Mouse (Mus musculus) liver, embryonic 11.5 days (tissue): Measurements from ENCODE around the gene Gm45618. TPM values are rescaled to one million over a fixed set of nuclear protein-coding genes. Genes with fewer than 3 reads are reported as not detected.
"Not testable (repeated sequence)": the region's sequence is repeated elsewhere in the genome, so short reads cannot be mapped to it uniquely, and the experiment has no call there.

ENCODE experiments used
- ATAC-seq: fragments of 200-750 bp; cut with Nextera tagmentation; replicated peaks from 2 replicates; pipeline ENCODE4 v1.8.0; 2017; ENCODE audit warnings: moderate number of reproducible peaks, mild to moderate bottlenecking, moderate TSS enrichment, moderate library complexity; ENCODE audit not compliant: low FRiP score
- DNase-seq: peaks from one replicate; pipeline ENCODE4 v3.0.0-alpha.2; 2017; ENCODE audit warnings: low spot score
- H3K27ac ChIP-seq: fragments of 300-500 bp; sonication (generic); 2 replicates; pipeline ENCODE4 v1.5.1; 2014; ENCODE audit warnings: mild to moderate bottlenecking, low read depth, low read length, control low read depth
- H3K27me3 ChIP-seq: fragments of 300-500 bp; sonication (generic); replicated peaks from 2 replicates; pipeline ENCODE4 v1.6.1; 2014; ENCODE audit warnings: low read length, mixed read lengths; ENCODE audit not compliant: control insufficient read depth, insufficient read depth
- H3K36me3 ChIP-seq: fragments of 300-500 bp; sonication (generic); 2 replicates; pipeline ENCODE4 v1.6.1; 2014; ENCODE audit warnings: mild to moderate bottlenecking, low read length, moderate library complexity, mixed read lengths; ENCODE audit not compliant: control insufficient read depth, insufficient read depth
- H3K4me1 ChIP-seq: fragments of 300-500 bp; sonication (generic); replicated peaks from 2 replicates; pipeline ENCODE4 v1.6.1; 2014; ENCODE audit warnings: low read length, mixed read lengths; ENCODE audit not compliant: control insufficient read depth, insufficient read depth
- H3K4me2 ChIP-seq: fragments of 300-500 bp; sonication (generic); 2 replicates; pipeline ENCODE4 v1.6.1; 2014; ENCODE audit warnings: mild to moderate bottlenecking, control low read depth, moderate library complexity
- H3K4me3 ChIP-seq: fragments of 300-500 bp; sonication (generic); 2 replicates; pipeline ENCODE4 v1.5.1; 2014; ENCODE audit warnings: low read depth, low read length, control low read depth
- H3K9ac ChIP-seq: fragments of 300-500 bp; sonication (generic); 2 replicates; pipeline ENCODE4 v1.6.1; 2014; ENCODE audit warnings: low read depth, low read length, control low read depth
- H3K9me3 ChIP-seq: fragments of 300-500 bp; sonication (generic); 2 replicates; pipeline ENCODE4 v1.6.1; 2016; ENCODE audit warnings: low read length, inconsistent platforms, mixed read lengths; ENCODE audit not compliant: control insufficient read depth
- WGBS: fragments of 180-500 bp; shearing (Covaris S2); extraction: QIAGEN DNeasy Blood & Tissue Kit; methylation state at CpG from one replicate; pipeline ENCODE4 v1.1.7; 2014; 5-methylcytosine and 5-hydroxymethylcytosine counted together
- polyA plus RNA-seq: library from polyadenylated mRNA; unstranded; fragments of >200 nt; fragmentation: Nextera tagmentation; extraction: Ambion mirVana; gene quantifications from 2 replicates; pipeline ENCODE4 v1.2.1, GENCODE M21; 2014

The Gm45618 gene
- polyA plus RNA-seq: not detected in 2 replicates

DNA sequence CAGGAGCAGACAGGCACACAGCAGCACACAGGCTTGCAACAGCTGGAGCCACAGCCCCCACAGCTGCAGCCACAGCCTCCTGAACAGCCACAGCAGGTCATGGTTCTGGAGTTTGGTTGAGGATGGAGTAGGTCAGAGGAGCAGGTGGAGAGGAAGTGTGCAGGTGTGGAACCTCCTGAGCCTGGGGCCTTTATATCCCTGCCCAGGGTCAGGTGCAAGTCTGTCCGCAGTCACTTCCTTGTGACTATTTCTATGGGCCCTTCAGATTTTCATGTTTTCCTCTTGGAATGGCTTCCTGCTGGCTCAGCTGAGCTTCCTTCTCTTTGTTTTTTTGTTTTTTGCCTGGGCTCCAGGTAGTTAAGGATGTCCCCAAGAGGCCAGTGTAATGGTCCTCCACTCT is at the start of gene Gm45618:
Gm45618 (minus strand) TSS at position 101 of the 400 bp plus-strand sequence.
- not testable (repeated sequence) for ATAC-seq, H3K9me3 ChIP-seq, DNase-seq, H3K4me1 ChIP-seq, H3K4me3 ChIP-seq, H3K27me3 ChIP-seq, H3K9ac ChIP-seq, H3K27ac ChIP-seq, H3K4me2 ChIP-seq, H3K36me3 ChIP-seq
- 89% methylated on average over 1 of the region's 1 CpGs for WGBS

DNA sequence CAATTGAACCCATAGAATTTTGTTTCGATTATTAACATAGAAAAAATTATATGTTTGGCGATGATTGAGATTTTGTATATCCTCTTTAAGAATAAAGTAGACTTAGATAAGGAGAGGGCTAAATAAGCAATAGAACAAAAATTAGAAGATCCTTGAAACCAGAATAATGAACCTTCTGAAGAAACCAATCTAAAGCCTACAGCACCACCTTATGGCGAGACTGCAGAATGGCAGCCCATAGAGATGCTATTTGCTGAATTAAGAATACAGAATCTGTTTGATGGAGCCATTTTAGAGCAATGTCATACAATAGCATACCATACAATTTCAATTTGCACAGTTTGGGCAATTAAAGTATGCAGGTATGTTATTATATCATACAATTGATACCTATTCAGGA is 49.3 kb upstream of the Gm45618 start:
- DNase-seq (no peak), ATAC-seq (no peak)
- Histone ChIP-seq H3K9ac (no peak overlapping the region), H3K9me3 (no peaks in the 10 kb centered on the region), H3K4me2 (no peak overlapping the region), H3K4me3 (no peak overlapping the region), H3K27ac (no peak overlapping the region), H3K4me1 (no peaks in the 10 kb centered on the region), H3K36me3 (no peaks in the 10 kb centered on the region), H3K27me3 (no peaks in the 10 kb centered on the region)
- WGBS: 42% methylated on average over 3 of the region's 3 CpGs

DNA sequence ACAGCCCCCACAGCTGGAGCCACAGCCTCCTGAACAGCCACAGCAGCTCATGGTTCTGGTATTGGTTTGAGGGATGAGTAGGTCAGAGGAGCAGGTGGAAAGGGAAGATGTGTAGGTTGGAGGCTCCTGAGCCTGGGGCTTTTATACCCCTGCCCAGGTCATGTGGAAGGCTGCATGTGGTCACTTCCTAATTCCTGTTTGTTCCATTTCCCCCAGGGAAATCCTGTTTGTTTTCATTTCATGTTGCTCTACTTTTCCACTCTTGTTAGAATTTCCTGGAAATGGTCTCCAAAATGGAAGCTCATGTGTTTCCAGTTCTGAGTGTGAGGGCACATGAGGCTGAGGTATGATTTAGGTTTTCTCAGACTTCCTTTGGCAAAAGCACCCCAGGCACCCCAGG is 45.1 kb upstream of the Gm45618 start, which contains the start of gene Gm4553:
Gm4553 (minus strand) TSS at position 101 of the 400 bp plus-strand sequence.
- not testable (repeated sequence) for H3K9ac ChIP-seq, H3K9me3 ChIP-seq, H3K27ac ChIP-seq, H3K4me2 ChIP-seq, H3K4me3 ChIP-seq, ATAC-seq, H3K4me1 ChIP-seq, DNase-seq, H3K36me3 ChIP-seq, H3K27me3 ChIP-seq

DNA sequence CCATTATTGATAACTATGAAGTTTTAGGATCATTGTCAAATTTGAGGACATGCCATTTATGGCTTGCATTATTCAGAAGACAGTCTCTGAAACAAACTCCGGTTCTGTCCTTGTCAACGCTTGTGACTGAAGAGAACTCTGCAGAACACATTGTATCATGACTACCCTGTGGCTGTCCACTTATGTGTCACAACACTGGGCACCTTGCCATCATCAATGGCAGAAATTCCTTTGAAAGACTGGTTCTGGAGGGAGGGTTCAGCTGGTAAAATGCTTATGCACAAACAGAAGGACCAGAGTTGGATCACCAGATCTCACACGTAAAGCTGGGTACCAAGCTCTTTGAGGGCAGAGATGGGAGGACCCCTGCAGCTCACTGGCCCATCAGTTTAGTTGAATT is 38.8 kb upstream of the Gm45618 start:
- Histone ChIP-seq H3K4me2 (no peak overlapping the region), H3K9me3 (no peaks in the 10 kb centered on the region), H3K27me3 (no peaks in the 10 kb centered on the region; the same call in 1 of the 2 replicates), H3K4me3 (no peak overlapping the region), H3K9ac (no peak overlapping the region), H3K36me3 (no peaks in the 10 kb centered on the region), H3K27ac (no peak overlapping the region), H3K4me1 (no peaks in the 10 kb centered on the region)
- no peak for ATAC-seq
- 87% methylated on average over 3 of the region's 3 CpGs for WGBS
- DNase-seq: no peak

DNA sequence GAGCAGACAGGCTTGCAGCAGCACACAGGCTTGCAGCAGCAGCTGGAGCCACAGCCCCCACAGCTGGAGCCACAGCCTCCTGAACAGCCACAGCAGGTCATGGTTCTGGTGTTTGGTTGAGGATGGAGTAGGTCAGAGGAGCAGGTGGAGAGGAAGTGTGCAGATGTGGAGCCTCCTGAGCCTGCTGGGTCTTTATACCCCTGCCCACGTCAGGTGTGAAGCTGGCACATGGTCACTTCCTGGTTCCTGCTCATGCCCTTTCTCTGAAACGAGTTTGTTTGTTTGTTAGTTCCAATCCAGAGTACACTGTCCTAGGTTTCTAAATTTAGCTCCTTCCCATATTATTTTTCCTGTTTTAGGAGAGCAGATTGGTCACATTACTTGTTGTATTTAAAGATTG is 36.5 kb upstream of the Gm45618 start, which contains the start of gene Gm29735:
Gm29735 (minus strand) TSS at position 101 of the 400 bp plus-strand sequence.
- not testable (repeated sequence) for H3K4me2 ChIP-seq, ATAC-seq, H3K9me3 ChIP-seq, DNase-seq, H3K36me3 ChIP-seq, H3K4me1 ChIP-seq, H3K9ac ChIP-seq, H3K4me3 ChIP-seq, H3K27me3 ChIP-seq, H3K27ac ChIP-seq
- WGBS: 53% methylated on average over 2 of the region's 2 CpGs

DNA sequence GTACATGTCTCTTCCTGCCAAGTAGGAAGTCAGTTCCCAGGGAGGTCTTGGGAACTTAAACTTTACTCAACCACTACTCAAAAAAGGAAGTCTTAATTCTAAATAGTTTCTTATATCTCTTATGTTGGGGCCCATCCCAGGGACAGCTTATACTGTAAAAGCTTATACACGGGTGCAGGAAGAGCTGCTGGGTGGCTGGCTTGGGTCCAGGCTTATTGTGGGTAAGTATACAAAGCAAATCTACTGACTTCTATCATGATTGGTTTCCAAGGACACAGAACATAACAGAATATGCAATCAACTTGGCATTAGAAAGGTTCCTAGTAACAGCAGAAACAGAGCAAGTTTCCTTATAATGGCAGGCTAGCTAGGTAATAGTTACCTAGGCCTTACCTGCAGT is 34.8 kb upstream of the Gm45618 start:
- 71% methylated on average over 1 of the region's 1 CpGs for WGBS
- Histone ChIP-seq H3K36me3 (no peaks in the 10 kb centered on the region), H3K9ac (no peak overlapping the region), H3K27me3 (no peaks in the 10 kb centered on the region; the same call in 1 of the 2 replicates), H3K4me3 (no peak overlapping the region), H3K4me2 (no peak overlapping the region), H3K27ac (no peak overlapping the region), H3K4me1 (no peaks in the 10 kb centered on the region), H3K9me3 (no peaks in the 10 kb centered on the region)
- ATAC-seq (no peak), DNase-seq (no peak)

DNA sequence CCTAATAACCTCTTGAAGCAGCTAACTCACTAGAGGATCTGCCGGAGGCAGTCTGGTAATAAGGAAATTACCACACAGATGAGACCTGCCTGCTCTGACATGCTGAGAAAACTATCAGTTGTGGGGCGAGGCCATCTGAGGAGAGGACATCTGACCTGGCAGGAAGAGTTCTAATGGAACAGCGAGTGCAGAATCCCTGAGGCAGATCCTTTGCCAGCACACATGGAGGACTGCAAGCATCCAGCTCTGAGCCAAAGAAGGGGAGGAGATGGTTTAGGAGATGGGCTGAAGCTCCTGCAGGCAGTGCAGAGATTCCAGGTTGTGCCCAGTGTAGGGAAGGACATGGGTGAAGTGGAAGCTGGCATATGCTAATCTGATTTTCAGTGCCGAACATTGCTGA is 31.7 kb upstream of the Gm45618 start:
- H3K9me3 ChIP-seq: no peaks in the 10 kb centered on the region
- DNase-seq (no peak), ATAC-seq (no peak)
- H3K4me1 ChIP-seq: no peaks in the 10 kb centered on the region
- H3K4me3 ChIP-seq: no peak overlapping the region
- no peaks in the 10 kb centered on the region; the same call in 1 of the 2 replicates for H3K27me3 ChIP-seq
- H3K36me3 ChIP-seq: no peaks in the 10 kb centered on the region
- no peak overlapping the region for H3K4me2 ChIP-seq
- H3K9ac ChIP-seq: no peak overlapping the region
- WGBS: 82% methylated on average over 4 of the region's 4 CpGs
- H3K27ac ChIP-seq: no peak overlapping the region

DNA sequence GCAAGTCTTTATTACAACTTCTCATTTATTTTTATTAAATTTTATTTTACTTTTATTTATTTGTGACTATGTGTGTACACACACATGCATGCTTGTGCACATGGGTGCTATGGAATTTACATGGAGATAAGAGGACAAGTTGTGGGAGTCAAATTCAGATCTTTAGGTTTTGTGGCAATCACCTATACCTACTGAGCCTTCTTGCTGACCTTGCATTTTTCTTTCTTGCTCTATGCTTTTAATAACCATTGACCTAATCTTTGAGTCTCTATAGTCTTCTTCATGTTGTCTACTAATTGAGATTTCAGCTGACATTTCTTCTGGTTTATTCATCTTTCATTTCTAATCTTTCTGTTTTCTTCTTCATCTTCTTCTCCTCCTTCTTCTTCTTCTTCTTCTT is 28.1 kb upstream of the Gm45618 start:
- Histone ChIP-seq H3K4me3 (no peak overlapping the region), H3K9ac (no peak overlapping the region), H3K4me1 (no peaks in the 10 kb centered on the region), H3K36me3 (no peaks in the 10 kb centered on the region), H3K27ac (no peak overlapping the region), H3K27me3 (no peaks in the 10 kb centered on the region), H3K4me2 (no peak overlapping the region), H3K9me3 (no peaks in the 10 kb centered on the region)
- ATAC-seq (no peak), DNase-seq (no peak)

DNA sequence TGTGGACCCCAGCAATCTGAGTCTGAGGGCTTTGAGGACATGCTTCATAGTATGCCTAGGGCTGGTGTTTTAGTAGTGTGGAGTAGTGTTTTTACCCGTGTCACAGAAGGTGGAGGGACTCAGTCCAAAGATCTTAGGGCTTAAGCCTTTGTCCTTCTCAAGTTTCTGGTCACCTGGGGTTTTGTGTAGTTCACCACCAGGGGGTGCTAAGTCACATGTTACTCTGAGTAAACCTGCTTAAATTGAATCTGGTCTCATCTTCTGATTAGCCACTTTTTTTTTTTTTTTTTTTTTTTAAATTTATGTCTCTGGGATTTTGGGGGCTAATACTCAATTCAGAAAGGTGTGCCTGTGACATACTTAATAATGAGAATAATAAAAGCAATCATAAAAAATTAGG is 25.5 kb upstream of the Gm45618 start:
- H3K9ac ChIP-seq: no peak overlapping the region
- H3K9me3 ChIP-seq: no peaks in the 10 kb centered on the region
- DNase-seq (no peak), ATAC-seq (no peak)
- no peaks in the 10 kb centered on the region for H3K36me3 ChIP-seq
- 4% methylated on average over 1 of the region's 1 CpGs for WGBS
- no peak overlapping the region for H3K4me2 ChIP-seq
- H3K4me1 ChIP-seq: no peaks in the 10 kb centered on the region
- no peaks in the 10 kb centered on the region for H3K27me3 ChIP-seq
- no peak overlapping the region for H3K4me3 ChIP-seq
- H3K27ac ChIP-seq: no peak overlapping the region
